Mouse (Mus musculus) thymus, postnatal 10 days (tissue): Measurements from ENCODE around the gene Srrm4.

ENCODE experiments used
- DNase-seq, 2 experiments: peaks; one replicate each; pipeline ENCODE4 v3.0.0; 2021; ENCODE audit warnings: low spot score in 2 of 2

Srrm4 gene

DNA sequence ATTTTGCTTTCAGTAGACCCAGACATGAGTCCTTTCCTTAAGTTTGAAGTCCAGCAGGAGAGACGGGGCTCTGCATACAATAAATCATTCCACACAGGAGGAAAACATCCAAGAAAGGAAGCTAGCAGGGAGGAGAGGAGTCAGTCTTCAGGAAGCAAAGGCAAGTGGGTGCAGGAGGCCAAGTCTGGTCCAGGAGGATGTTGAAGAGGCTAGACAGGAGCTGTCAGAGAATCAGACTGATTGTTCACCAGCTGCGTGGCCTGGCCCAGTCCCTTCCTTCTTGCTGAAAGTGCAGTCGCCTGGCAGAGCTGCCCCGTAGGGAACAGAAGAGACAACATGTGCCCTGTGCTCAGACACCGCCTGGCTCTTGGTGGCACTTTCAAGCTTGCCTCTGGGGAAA, 100.8 kb downstream of the Srrm4 start:
- DNase-seq, result no peak

DNA sequence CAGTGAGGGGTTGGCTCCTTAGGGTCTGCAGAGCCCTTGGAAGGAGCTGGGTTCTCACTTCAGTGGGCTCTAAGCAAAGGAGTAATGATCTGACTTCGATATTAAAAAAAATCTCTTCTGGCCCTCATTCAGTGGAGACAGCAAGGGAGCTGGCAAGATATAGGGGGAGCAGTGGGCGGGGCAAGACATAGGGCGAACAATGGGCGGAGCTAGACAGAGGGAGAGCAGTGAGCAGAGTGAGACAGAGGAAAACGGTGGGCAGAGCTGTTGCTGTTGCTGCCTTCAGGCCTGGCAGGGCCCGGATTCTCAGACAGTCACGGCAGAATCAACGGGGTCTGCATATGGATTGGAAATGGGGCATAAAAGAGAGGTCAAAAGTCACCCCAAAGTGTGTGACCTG, 102.0 kb downstream of the Srrm4 start:
- DNase-seq, result no peak

DNA sequence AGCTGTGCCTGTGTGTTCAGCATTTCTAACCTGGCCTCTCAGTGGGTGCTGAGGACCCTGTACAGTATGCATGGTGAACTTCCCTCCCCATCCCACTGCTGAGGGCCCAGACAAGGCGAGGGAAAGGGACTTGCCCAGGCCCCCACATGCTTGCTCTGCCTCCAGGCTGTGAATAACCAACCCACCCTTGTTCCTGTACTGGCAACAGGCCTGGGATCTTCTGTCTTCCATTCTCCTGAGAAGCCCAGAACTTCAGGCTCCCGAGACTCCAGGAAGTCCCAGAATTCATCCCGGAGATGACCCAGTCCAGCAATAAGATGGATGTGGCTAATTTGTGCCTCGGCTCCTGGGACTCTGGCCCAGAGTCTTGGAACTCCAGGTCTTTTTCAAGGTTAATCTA, 105.5 kb downstream of the Srrm4 start:
- DNase-seq, result no peak

DNA sequence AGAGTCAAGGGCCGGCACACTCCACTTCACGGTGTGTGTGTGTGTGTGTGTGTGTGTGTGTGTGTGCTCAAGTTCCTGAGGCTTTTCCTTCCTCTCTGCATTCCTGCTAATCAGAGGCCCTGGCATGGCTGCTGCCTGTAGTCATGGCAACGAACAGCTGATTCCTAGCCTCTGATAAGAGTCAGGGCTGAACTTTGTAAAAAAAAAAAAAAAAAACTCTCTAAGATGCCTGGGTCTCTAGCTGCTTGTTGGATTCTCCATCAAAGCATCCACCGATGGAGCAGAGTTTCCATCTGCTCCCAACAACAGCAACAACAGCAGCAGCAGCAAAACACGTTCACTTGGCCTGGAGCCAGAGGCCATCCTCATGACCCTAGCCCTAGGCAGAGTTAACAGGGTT, 106.5 kb downstream of the Srrm4 start:
- DNase-seq, result no peak

DNA sequence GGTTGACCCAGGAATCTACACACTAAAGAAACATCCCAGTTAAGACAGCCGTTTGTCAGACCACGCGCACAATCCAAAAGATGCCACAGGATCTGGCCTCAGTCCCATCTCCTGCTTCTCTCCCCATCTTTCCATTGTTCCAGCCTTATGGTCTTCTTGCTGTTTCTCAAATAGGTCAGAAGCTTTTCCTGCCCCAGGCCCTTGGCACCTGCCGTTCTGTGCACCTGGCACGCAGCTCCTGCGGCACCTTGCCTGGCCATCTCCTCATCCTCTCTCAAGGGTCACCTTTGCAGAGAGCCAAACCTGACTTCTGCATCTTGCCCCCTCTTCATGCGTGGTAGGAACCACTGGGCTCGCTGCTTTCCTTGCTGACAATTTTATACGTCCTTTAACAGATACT, 107.4 kb downstream of the Srrm4 start:
- DNase-seq, result no peak

DNA sequence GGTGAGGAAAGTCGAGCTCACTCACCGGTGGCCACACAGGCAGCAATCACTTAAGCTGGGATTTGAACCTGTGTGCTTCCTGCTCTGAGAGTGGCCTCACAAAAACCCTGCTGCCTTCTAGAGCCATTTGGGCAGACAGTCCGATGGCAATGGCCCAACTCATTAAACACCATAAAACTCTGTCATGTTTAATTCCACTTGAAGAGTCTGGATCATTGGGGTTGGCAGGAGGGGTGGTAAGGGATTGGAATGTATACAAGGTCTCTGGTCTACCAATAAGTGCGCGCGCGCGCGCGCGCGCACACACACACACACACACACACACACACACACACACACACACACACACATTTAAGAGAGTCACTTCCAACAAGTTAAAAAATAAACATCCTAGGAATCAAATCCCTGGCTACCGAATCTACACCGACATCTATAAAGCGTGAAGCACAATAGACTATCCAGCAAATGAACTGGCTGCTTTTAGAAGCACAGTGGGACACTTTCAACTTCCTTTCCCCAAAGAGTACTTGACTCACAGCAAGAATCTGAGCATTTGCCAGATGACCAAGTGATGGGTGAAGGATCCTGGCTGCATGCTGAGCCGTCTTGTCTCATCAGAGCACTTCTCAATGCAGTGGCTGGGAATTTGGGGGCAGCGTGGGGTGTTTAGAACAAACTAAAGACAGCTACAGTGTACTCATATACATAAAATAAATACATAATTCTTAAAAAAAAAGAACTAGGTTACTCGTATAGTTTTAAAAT, 112.8 kb downstream of the Srrm4 start:
- DNase-seq, result no peak

DNA sequence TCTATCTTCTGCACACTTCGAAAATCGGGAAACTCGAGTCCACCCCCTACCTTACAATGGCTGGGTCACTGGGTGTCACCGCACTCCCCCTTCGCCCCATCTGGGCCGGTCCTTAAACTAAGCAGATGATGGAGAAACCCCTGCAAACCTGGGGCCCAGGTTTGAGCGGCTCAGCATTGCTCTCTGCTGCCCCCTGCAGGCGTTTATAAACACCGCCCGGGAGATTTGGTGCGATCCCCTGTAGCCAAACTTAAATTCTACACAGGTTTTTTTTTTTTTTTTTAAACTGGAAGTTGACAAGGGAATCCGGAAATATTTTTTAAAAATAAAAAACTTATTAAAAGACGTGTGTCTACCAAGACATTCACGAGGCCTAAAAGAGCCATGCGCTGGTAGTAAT, 115.6 kb downstream of the Srrm4 start:
- peak in 1 of 2 experiments; percentile 42 for DNase-seq

DNA sequence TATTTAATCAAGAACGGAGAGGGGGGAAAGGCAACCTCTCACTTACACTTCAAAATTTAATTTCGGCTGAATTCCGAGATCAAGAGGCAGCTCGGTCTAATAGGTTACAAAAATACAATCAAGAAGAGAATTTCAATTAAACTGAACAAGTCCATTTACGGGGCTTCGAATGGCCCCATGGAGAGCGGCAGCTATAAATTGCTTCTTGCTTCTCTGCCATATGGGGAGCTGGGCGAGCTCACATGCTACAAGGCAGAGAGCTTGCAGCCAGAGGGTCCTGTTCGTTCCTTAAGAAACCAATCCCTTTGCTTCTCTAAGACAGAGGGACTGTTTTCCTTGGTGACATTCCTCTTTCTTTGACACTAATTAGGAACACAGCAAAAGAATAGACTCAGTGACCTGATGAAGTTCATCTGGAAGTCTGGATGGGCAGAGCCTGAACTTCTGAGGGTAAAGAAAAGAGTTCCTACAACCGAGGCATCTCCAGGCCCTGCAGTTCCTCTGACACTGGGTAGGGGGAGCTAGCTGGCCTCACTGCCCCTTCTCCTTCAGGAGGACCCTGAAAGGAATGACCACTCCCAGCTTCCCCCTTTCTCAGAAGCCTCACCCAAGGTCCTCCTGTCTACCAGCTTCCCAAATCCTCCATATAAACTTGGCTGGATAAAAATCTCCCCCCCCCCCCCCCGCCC, 130.1 kb downstream of the Srrm4 start:
- no peak for DNase-seq

DNA sequence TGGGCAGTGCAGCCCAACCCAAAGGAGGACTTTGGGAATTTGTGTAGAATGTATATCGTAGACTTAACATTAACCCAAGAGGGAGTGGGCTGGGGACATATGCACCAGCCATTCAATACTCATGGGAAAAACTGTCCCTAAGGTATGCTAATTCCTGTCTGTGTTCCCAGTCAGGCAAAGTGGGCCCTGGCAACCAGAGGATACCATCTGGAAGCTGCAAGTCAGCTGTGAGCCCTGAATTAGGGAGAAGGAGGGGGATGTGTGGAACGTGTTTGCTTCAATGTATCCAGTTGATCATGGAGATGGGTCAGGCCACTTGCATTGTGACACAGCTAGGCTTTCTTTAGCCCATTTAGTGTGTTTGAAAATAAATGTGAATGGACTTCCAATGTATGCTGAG, 131.6 kb downstream of the Srrm4 start:
- DNase-seq, result no peak

DNA sequence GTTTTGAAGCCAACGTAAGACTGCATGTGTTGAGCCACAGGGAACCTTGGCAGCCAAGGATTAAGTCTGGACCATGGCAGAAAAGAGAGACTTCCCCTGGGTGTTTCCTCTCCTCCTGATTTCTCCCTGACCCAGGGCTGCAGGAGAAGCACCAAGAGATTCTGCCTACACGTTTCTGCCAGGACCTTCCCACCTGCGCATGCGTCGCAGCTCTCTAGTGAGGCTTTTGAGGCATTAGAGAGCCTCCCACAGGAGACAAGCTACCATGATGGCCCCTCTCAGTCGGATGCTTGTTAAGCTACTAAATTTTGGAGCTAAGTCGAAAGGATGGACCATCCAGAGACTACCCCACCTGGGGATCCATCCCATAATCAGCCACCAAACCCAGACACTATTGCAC, 133.8 kb downstream of the Srrm4 start:
- no peak for DNase-seq

DNA sequence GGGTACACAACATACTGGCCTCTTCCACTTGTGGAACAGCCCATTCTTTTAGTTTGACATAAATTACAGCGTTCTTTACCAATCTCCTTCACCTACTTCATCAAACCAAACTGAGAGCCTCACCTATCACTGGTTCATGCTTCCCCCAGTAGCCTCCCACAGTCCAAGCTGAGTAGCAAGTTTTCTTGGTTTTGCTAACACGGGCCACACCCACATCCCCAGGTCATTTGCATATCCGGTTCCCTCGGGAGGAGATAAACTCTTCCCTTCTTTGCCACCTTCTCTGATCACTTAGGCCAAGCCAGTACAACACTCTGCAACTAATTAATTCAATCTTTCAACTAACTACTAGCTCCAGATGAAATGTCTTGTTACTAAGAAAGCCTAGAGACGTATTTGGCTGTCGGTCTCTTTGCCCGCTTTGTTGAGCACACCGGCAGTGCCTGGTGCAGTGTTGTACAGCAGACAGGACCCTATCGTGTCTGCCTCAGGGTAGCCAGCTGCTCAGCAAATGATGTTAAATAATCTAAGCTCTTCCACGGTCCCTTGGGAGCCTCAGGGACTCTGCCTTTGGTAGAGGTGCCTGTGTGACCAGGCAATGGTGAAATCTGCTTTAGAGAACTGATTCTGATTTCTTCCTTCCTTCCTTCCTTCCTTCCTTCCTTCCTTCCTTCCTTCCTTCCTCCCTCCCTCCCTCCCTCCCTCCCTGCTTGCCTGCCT, 134.7 kb downstream of the Srrm4 start:
- DNase-seq, result no peak

DNA sequence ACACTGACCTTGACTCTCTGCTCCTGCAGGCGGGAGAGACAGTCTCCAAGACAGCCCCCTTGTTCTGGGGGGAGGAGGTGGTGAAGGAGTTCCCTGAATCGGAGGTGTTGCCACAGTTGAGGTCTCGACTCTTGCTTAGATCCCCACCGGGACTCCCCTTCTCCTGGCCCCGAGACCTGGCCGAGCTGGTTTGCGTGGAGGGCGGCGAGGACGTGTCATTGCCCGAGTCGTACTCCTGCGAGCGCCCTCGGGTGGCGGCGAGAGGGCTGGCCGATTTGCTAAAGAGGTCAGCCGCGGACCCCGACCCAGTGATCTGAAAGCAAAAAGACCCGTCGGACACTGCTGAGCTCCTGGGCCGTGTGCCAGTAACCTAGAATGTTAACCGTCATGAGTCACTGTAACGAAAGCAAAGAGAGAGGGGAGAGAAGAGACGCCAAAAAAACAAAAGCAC, 138.2 kb downstream of the Srrm4 start:
- DNase-seq, result peak in 1 of 2 experiments; percentile 7

DNA sequence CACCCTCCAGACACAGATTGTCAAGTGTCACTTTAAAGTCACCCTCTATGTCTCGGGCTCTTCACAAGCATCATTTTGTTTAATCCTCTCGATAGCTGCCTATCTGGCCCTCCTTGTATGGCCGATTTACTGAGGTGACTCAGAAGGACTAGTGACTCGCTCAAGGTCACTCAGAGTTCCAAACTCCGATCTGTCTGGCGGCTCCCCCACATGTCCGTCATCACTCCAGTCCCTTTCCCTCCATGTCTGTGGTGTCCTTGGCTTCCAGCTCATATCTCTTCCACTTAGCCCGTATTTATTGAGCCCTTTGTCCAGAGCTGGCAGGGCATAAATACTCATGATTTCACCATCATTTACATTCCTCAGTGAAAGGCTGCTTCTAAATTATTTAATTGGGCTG, 140.7 kb downstream of the Srrm4 start:
- no peak for DNase-seq

DNA sequence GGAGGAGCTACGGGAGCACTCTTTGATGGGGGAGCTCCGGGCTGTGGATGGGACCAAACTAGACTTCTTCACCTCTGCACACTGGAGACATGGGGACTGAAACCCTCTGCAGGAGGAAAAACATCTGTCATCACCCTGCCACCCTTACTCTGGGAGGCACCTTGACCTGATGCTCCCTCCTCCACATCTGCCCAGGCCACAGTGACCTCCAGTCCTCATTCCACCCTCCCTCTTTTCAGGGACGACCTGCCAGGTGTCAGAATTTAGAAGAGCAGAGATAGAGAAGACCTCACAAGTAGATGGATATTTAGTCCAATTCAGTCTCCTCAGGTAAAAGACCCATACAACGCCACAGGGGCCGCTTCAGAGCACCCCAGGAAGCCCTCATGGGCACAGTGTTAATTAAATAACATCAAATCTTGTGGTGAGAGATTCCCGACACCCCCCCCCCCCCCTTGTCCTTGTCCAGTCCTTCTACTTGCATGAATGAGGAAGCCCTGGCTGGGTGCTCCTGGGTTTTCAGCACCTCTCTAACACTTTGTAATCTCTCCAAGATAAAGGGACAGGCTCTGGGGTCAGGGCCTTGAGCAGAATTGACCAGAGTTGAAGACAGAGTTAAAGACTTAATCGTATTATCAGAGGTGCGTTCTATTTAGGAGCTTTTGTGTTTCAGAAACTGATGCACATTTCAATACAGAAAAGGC, 141.9 kb downstream of the Srrm4 start:
- no peak for DNase-seq

DNA sequence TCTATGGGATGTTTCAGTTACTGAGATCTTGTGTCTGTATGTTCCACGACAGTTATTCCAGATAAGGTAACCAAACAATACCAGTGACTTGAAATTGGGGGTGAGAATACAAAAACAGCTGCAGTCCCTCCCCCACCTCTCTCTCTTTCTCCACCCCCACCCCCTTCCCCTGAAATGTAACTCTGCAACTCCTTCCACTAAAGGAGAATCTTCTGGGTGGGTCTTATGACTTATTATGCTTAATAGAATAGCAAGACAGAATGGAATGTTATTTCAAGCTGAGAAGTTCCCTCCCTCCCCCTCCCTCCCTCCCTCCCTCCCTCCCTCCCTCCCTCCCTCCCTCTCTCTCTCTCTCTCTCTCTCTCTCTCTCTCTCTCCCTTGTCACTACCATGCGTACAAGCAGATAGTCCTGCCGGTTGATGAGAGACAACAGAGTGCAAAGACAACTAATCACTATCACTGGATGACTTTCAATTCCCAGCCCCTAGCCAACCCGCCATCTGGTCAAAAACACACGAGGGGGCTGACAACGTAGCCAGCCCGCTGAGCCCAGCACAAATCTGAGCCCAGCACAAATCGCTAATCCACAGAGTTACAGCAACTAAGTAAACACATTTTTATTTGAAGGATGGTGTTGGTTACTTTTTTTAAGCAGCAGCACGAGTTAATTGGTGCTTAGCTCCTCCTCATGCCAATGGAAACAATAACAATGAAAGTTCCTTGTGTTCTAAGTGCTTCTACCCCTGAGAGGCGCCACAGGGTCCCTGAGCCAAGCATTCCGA, 143.0 kb downstream of the Srrm4 start:
- no peak for DNase-seq

DNA sequence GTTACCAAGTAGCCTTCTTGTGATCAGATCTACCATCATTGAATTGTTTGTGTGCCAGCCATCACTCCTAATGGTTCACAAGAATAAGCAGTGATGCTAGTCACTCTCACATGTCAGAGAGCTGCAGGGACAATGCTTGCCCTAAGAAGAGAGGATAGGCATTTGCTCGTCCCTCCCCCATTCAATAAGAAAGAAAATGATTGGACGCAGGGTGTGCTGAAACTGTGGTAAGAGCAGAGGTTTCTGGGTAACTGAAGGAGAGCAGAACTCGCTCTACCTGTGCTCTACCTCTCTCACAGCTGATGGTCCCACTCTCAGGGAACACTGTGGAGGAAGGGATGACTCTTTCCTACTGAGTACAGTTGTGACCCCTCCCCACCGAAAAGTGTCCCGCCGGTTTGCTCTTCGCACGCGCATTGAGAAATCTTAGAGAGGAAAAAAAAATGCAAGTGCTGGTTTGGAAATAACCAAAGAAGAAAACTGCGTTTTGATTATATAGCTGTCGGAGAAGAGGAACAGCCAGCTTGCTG, 143.7 kb downstream of the Srrm4 start:
- no peak for DNase-seq

DNA sequence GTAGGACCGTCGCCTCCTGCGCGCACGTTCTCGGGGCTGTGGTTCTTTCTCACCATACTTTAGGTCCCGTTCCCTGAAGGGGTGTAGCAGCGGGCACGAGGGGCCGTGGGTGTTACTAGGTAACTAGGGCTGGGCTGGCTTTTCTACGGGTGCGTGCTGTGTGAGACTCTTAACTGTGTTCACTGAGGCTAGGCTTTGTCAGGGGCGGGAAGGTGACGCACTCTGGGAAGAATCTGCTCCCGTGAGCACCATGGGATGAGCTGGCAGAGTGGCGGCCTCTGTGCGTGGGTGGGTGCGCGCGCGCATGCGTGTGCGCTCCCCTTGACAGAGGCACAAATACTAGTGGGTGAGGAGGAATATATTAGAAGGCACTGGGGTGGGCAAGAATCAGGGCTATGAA, 145.1 kb downstream of the Srrm4 start:
- no peak for DNase-seq

DNA sequence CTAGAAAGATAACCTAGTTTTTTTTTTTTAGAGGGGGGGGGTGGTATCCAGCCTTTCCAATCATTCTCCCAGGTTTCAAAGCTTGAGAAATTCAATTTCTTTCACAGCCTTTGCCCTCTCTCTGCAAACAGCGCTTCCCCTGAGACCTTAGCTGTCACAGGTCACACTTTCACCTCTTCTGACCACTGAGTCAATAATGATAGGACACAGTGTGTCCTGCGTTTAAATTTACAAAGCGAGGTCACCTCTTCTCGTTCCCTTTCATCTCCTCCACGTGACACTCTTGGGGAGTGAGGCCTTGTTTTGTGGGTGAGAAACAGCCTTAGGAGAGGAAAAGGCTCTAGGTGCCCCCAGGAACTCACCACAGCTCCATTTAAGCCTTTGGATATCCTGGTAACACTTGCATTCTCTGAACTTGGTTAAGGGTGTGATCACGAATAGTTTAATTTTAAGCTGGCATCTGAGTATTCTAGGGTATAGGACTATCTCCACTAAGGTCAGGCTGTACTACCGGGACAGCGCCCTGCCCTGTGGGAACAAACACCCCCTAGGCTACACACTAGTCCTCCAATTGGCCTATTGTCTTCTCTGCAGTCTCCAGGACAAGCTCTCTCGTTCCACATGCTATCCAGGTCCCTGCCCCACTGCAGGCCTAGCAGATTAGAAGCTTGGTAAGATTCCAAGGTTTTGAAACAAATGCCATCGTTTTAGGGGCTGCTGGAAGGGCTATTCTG, 145.8 kb downstream of the Srrm4 start:
- DNase-seq, result no peak

DNA sequence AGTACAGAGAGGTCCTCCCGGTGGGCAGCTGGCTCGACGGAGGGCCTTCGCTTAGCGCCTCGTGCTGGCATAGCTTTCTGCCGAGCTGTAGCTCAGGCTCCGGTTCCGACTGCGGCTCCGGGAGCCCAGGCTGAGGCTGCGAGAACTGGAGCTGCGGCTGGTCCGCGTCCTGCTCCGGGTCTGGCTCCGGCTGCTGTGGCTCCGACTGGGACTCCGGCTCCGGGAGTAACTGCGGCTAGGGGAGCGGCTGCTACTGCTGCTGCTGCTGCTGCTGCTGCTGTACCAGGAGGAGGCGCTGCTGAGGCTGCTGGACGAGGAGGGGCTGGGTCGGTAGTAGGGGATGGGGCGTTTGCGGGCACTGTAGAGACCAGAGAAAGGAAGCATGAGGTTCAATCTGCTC, 147.1 kb downstream of the Srrm4 start:
- no peak for DNase-seq

DNA sequence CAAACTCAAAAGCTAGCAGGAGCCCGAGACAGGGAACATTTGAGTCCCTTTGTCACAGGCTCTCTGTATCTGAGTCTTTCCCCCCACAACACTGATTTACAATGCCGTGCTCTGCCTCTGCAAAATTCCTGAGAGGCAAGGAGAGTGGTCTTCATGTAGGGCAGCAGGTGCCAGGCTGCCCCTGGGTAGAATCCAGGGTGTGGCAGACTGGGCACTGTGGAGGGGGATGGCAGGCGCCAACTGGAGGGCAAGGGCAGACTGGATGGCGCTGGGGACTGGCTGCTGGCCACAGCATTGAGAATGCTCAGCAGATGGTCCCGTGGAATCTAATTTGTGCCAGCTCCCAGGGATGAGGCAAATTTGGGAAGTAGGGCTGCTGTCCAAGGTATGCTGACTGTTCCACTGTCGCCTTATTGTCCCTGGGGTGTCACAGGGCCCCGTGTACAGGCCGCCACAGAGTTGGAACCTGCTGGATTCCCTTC, 148.1 kb downstream of the Srrm4 start:
- DNase-seq, result no peak
